Mouse (Mus musculus) heart, postnatal 0 days (tissue): ENCODE data around the gene Nos1ap. TPM values are rescaled to one million over a fixed set of nuclear protein-coding genes. Genes with fewer than 3 reads are reported as not detected.

Experiments used
- ATAC-seq: fragments of 200-750 bp; cut with Nextera tagmentation; 2 replicates; pipeline ENCODE4 v1.8.0; 2017; ENCODE audit warnings: low read depth, moderate number of reproducible peaks, moderate library complexity; ENCODE audit not compliant: insufficient read depth
- DNase-seq: peaks from one replicate; pipeline ENCODE4 v3.0.0-alpha.2; 2016; ENCODE audit warnings: low spot score
- H3K27ac ChIP-seq: fragments of 300-500 bp; sonication (generic); 2 replicates; pipeline ENCODE4 v1.5.1; 2014; ENCODE audit warnings: low read depth, mild to moderate bottlenecking
- H3K27me3 ChIP-seq: fragments of 300-500 bp; sonication (generic); 2 replicates; pipeline ENCODE4 v1.6.1; 2014; ENCODE audit warnings: low read length, mixed read lengths; ENCODE audit not compliant: control insufficient read depth, insufficient read depth
- H3K36me3 ChIP-seq: fragments of 300-500 bp; sonication (generic); replicated peaks from 2 replicates; pipeline ENCODE4 v1.6.1; 2014; ENCODE audit warnings: low read length, mixed read lengths; ENCODE audit not compliant: control insufficient read depth, insufficient read depth
- H3K4me1 ChIP-seq: fragments of 300-500 bp; sonication (generic); 2 replicates; pipeline ENCODE4 v1.6.1; 2014; ENCODE audit warnings: antibody characterized with exemption; ENCODE audit not compliant: control insufficient read depth, insufficient read depth
- H3K4me2 ChIP-seq: fragments of 300-500 bp; sonication (generic); 2 replicates; pipeline ENCODE4 v1.6.1; 2014; ENCODE audit warnings: low read depth, mild to moderate bottlenecking, low read length, moderate library complexity
- H3K4me3 ChIP-seq: fragments of 300-500 bp; sonication (generic); 2 replicates; pipeline ENCODE4 v1.5.1; 2014; ENCODE audit warnings: low read depth, low read length
- H3K9ac ChIP-seq: fragments of 300-500 bp; sonication (generic); replicated peaks from 2 replicates; pipeline ENCODE4 v1.6.1; 2014; ENCODE audit warnings: low read depth, low read length, mixed read lengths
- H3K9me3 ChIP-seq: fragments of 300-500 bp; sonication (generic); replicated peaks from 2 replicates; pipeline ENCODE4 v1.6.1; 2016; ENCODE audit warnings: low read length; ENCODE audit not compliant: control insufficient read depth
- CTCF ChIP-seq: IDR thresholded peaks from 2 replicates; pipeline ENCODE4 v1.5.1; 2016; ENCODE audit warnings: antibody characterized with exemption, control low read depth, low read depth
- EP300 ChIP-seq: IDR thresholded peaks from 2 replicates; pipeline ENCODE4 v1.6.1; 2016; ENCODE audit warnings: antibody characterized with exemption, low read depth
- WGBS: fragments of 180-500 bp; shearing (Covaris S2); extraction: QIAGEN DNeasy Blood & Tissue Kit; methylation state at CpG from one replicate; pipeline ENCODE4 v1.1.7; 2014; 5-methylcytosine and 5-hydroxymethylcytosine counted together
- polyA plus RNA-seq: library from polyadenylated mRNA; unstranded; fragments of >200 nt; fragmentation: Nextera tagmentation; extraction: Ambion mirVana; gene quantifications from 2 replicates; pipeline ENCODE4 v1.2.1, GENCODE M21; 2015
- total RNA-seq: library from RNA; depleted of rRNA; stranded (reverse); fragments of >200 nt; gene quantifications from 2 replicates; pipeline ENCODE4 v1.2.3, GENCODE M21; 2014; ENCODE audit warnings: low replicate concordance

Gene Nos1ap
- total and polyA plus RNA-seq, 2 experiments from 2014 or later: 0.99 to 10.3 TPM

DNA sequence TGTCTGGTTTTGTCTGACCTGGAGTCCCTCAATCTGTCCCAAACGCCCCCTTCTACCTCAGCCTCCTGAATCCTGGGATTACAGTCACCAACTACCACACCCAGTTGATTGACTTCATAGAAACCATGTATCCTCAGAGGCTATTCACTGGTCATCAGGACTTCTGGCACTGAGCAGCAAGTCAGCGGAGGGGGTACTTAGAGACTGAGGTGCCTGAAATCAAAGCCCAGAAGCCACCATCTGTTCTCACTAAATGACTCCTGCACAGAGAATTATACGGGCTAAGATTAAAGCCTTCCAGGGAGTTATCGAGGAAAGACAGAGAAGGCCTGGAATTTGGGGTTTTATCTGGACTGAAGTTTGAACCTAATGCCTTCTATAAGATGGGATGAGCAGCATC lies 59.2 kb downstream of the Nos1ap start:
- 84% methylated on average over 4 of the region's 4 CpGs for WGBS
- DNase-seq (no peak), ATAC-seq (no peak)

GRCm38 (mm10) chr1:170522891-170523290 lies 66.8 kb downstream of the Nos1ap start:
- no peaks in the 10 kb centered on the region for H3K27me3 ChIP-seq
- DNase-seq (no peak), ATAC-seq (no peak)
- no peak overlapping the region for H3K4me2 ChIP-seq
- no peak overlapping the region for H3K4me3 ChIP-seq
- H3K27ac ChIP-seq: no peak overlapping the region
- H3K36me3 ChIP-seq: no peaks in the 10 kb centered on the region
- no peak overlapping the region for H3K9ac ChIP-seq
- peaks cover 6% of the 10 kb centered on the region; the same call in 1 of the 2 replicates for H3K4me1 ChIP-seq
- WGBS: 81% methylated on average over 5 of the region's 5 CpGs
- H3K9me3 ChIP-seq: no peaks in the 10 kb centered on the region
- TF ChIP-seq EP300 (no peak), CTCF (no peak)

More for the DNA sequence above, 59.2 kb downstream of the Nos1ap start:
- no peak overlapping the region for H3K27ac ChIP-seq
- no peaks in the 10 kb centered on the region for H3K9me3 ChIP-seq
- H3K27me3 ChIP-seq: no peaks in the 10 kb centered on the region
- no peak overlapping the region for H3K9ac ChIP-seq
- H3K36me3 ChIP-seq: no peaks in the 10 kb centered on the region
- no peak overlapping the region for H3K4me2 ChIP-seq
- TF ChIP-seq EP300 (no peak), CTCF (no peak)
- H3K4me1 ChIP-seq: peaks cover 16% of the 10 kb centered on the region
- H3K4me3 ChIP-seq: no peak overlapping the region

- ATAC-seq (peak; percentile 85), DNase-seq (peak; percentile 49)
- no peak for TF ChIP-seq CTCF
- TF ChIP-seq EP300: no peak
- Histone ChIP-seq H3K4me3 (no peak overlapping the region), H3K4me1 (peaks cover 6% of the 10 kb centered on the region; the same call in 1 of the 2 replicates), H3K27me3 (no peaks in the 10 kb centered on the region), H3K9me3 (no peaks in the 10 kb centered on the region), H3K36me3 (no peaks in the 10 kb centered on the region), H3K4me2 (no peak overlapping the region), H3K27ac (peak overlapping the region; percentile 73), H3K9ac (no peak overlapping the region)
- WGBS: 38% methylated on average over 6 of the region's 6 CpGs
Measured at GRCm38 (mm10) chr1:170521520-170522205, 68.0 kb downstream of the Nos1ap start.

DNA sequence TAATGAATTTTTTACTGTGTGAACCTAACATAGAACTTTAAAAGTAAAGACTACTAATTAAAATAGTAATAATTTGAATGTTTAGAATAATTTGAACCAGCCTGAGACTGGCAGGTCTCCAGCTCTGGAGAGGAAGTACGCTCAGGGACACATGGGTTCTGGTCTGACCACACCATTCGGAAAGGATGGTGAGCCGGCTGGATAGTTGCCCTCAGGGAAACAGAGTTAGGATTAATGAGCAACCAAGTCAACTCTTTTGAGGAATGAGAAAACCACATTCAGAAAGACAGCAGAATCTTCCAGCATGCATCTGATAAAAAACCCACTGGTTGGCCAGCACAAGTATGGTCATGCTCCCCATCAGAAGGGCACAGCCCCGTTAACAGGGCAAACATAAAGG lies 69.5 kb downstream of the Nos1ap start:
- 77% methylated on average over 4 of the region's 4 CpGs for WGBS
- Histone ChIP-seq H3K4me3 (no peak overlapping the region), H3K36me3 (no peaks in the 10 kb centered on the region), H3K4me1 (peaks cover 6% of the 10 kb centered on the region; the same call in 1 of the 2 replicates), H3K27me3 (no peaks in the 10 kb centered on the region), H3K9ac (no peak overlapping the region), H3K4me2 (no peak overlapping the region), H3K9me3 (no peaks in the 10 kb centered on the region), H3K27ac (no peak overlapping the region)
- no peak for DNase-seq
- no peak for ATAC-seq
- no peak for TF ChIP-seq CTCF
- TF ChIP-seq EP300: no peak

DNA sequence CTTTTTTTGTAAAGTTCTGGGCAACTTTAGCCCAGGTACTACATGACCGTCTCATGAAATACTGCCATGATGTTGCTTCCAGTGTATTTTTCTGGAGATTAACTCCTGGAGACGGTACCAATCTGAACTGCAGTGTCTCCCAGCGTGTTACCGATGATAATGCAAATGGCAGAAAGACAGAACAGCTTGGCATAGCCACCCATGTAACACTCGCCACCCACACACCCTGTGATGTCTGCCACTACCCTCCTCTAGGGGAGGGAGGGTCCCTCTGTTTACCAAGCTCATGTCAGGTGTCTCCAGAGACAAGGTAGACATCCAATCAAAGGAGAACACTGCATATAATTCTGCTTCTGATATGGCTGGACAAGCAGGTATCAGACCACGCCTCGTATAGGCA lies 70.0 kb downstream of the Nos1ap start:
- H3K4me3 ChIP-seq: no peak overlapping the region
- H3K27ac ChIP-seq: no peak overlapping the region
- no peak for TF ChIP-seq CTCF
- no peak for TF ChIP-seq EP300
- H3K27me3 ChIP-seq: no peaks in the 10 kb centered on the region
- ATAC-seq (no peak), DNase-seq (no peak)
- no peaks in the 10 kb centered on the region for H3K36me3 ChIP-seq
- H3K9me3 ChIP-seq: no peaks in the 10 kb centered on the region
- peaks cover 6% of the 10 kb centered on the region; the same call in 1 of the 2 replicates for H3K4me1 ChIP-seq
- WGBS: 94% methylated on average over 7 of the region's 7 CpGs
- H3K9ac ChIP-seq: no peak overlapping the region
- no peak overlapping the region for H3K4me2 ChIP-seq

DNA sequence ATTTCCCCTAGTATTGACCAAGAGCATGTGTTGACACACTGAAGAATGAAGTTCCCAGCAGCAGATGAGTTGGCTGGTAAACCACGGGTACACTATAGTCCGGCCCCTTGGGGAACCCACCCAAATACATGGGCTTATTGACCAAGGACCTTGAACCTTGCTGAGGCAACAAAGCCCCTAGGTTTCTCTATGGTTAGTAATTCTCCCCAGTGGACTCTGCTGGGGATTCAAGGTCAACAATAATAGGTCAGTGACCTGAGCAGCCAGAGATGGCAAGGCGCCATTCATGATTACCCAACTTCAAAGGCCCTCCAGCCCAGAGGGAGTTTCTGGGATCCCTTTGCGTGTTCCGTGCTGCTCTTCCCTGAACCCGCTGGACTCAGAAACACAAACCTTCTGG lies 73.5 kb downstream of the Nos1ap start:
- no peaks in the 10 kb centered on the region for H3K9me3 ChIP-seq
- no peak for ATAC-seq
- no peak for TF ChIP-seq CTCF
- H3K36me3 ChIP-seq: no peaks in the 10 kb centered on the region
- no peaks in the 10 kb centered on the region for H3K4me1 ChIP-seq
- no peak overlapping the region for H3K27ac ChIP-seq
- no peak overlapping the region for H3K4me3 ChIP-seq
- no peak overlapping the region for H3K9ac ChIP-seq
- no peak for DNase-seq
- no peaks in the 10 kb centered on the region for H3K27me3 ChIP-seq
- no peak overlapping the region for H3K4me2 ChIP-seq
- 85% methylated on average over 6 of the region's 6 CpGs for WGBS
